Mouse (Mus musculus): ENCODE measurements around the gene Pced1b.

DNA sequence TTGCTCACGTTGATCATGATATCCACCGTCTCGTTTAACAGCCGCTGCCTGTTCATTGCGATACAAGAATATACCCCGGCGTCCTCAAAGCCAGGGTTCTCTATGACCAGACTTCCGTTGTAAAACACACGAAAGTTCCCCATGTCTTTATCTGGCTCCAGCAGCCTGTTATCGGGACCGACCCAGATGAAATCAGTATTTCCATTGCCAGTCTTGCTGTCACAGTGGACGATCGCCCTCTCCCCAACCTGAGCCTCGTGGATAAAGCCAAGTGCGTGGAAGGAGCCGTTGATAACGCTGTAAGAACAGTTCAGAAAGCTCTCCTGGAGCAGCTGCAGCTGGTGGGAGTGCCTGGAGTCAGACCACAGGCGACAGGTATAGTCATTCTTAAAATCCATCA, 1.5 kb upstream of the Pced1b start:
- no peak for TF ChIP-seq CTCF (IDR thresholded peaks at IDR 0.05; ENCODE audit: control insufficient read depth, insufficient read depth, insufficient replicate concordance, low read depth, low read length)
- TF ChIP-seq POLR2A (IDR thresholded peaks at IDR 0.05; ENCODE audit: control insufficient read depth, low read depth, low read length): no peak

Data from testis, adult 2 months (tissue).